Mouse (Mus musculus) hindbrain, embryonic 16.5 days (tissue): ENCODE data around the gene Dgka. TPM values are rescaled to one million over a fixed set of nuclear protein-coding genes. Genes with fewer than 3 reads are reported as not detected.
"Not testable (repeated sequence)": the region's sequence is repeated elsewhere in the genome, so short reads cannot be mapped to it uniquely, and the experiment has no call there.

Source experiments
- ATAC-seq: fragments of 200-750 bp; cut with Nextera tagmentation; 2 replicates; pipeline ENCODE4 v1.8.0; 2017; ENCODE audit warnings: moderate TSS enrichment, moderate library complexity
- H3K27ac ChIP-seq: fragments of 300-500 bp; sonication (generic); 2 replicates; pipeline ENCODE4 v1.5.1; 2014; ENCODE audit warnings: low read depth, mild to moderate bottlenecking, control low read depth, low read length, moderate library complexity
- H3K27me3 ChIP-seq: fragments of 300-500 bp; sonication (generic); replicated peaks from 2 replicates; pipeline ENCODE4 v1.6.1; 2014; ENCODE audit warnings: low read length; ENCODE audit not compliant: control insufficient read depth, insufficient read depth
- H3K36me3 ChIP-seq: fragments of 300-500 bp; sonication (generic); 2 replicates; pipeline ENCODE4 v1.6.1; 2014; ENCODE audit warnings: mild to moderate bottlenecking, low read length, moderate library complexity, mixed read lengths; ENCODE audit not compliant: control insufficient read depth, insufficient read depth
- H3K4me1 ChIP-seq: fragments of 300-500 bp; sonication (generic); 2 replicates; pipeline ENCODE4 v1.6.1; 2014; ENCODE audit warnings: low read depth, low read length; ENCODE audit not compliant: control insufficient read depth, insufficient read depth
- H3K4me2 ChIP-seq: fragments of 300-500 bp; sonication (generic); 2 replicates; pipeline ENCODE4 v1.6.1; 2014; ENCODE audit warnings: mild to moderate bottlenecking, low read length, control low read depth, moderate library complexity
- H3K4me3 ChIP-seq: fragments of 300-500 bp; sonication (generic); 2 replicates; pipeline ENCODE4 v1.5.1; 2014; ENCODE audit warnings: mild to moderate bottlenecking, low read length, control low read depth, moderate library complexity
- H3K9ac ChIP-seq: fragments of 300-500 bp; sonication (generic); 2 replicates; pipeline ENCODE4 v1.6.1; 2014; ENCODE audit warnings: low read depth, mild to moderate bottlenecking, control low read depth, low read length, moderate library complexity
- H3K9me3 ChIP-seq: fragments of 300-500 bp; sonication (generic); 2 replicates; pipeline ENCODE4 v1.6.1; 2014; ENCODE audit warnings: mild to moderate bottlenecking, low read length, moderate library complexity; ENCODE audit not compliant: control insufficient read depth
- WGBS: fragments of 180-500 bp; shearing (Covaris S2); extraction: QIAGEN DNeasy Blood & Tissue Kit; methylation state at CpG from one replicate; pipeline ENCODE4 v1.1.7; 2014; 5-methylcytosine and 5-hydroxymethylcytosine counted together
- polyA plus RNA-seq: library from polyadenylated mRNA; unstranded; fragments of >200 nt; fragmentation: Nextera tagmentation; extraction: Ambion mirVana; gene quantifications from 2 replicates; pipeline ENCODE4 v1.2.1, GENCODE M21; 2015

Gene Dgka
- polyA plus RNA-seq, 1 experiment from 2014 or later: 7.4 TPM

DNA sequence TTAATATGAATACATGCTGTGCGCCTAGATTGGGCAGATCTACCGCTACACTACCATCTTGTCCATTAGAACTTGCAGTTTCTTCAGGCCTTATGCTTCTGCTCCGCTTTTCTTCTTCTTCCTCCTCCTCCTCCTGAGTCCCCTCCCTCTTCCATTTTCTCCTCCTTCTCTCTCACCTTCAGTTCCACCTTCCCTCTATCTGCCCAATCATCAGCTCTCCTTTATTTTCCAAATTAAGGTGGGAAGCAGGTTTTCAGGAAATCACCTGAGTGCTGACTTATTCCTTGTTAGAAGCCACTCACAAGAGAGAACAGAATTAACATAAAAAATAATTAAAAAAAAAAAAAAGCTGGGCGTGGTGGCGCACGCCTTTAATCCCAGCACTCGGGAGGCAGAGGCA is 33.3 kb downstream of the Dgka start:
- WGBS: 90% methylated on average over 7 of the region's 7 CpGs
- not testable (repeated sequence) for H3K27ac ChIP-seq, H3K9ac ChIP-seq, H3K36me3 ChIP-seq, H3K9me3 ChIP-seq, ATAC-seq, H3K4me3 ChIP-seq, H3K4me2 ChIP-seq, H3K4me1 ChIP-seq, H3K27me3 ChIP-seq

DNA sequence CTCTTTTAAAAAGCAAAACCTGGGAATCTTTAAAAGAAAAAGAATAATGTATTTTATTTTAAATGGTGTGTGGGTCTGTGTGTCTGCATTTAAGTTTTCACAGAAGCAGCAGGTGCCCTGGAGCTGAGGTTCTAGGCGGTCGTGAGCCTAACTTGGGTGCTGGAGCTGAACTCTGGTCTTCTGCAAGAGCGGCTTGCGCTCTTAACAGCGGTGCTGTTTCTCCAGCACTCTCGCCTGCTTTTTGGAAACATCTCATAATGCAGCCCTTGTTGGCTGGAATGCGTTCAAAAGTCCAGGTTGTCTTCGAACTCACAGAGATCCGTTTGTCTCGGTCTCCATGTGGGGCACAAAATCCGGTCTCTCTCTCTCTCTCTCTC is 39.4 kb downstream of the Dgka start:
- ATAC-seq: peak; percentile 11; the same call in 1 of the 2 replicates
- Histone ChIP-seq H3K4me2 (peak overlapping the region; percentile 87), H3K4me3 (peak overlapping the region; percentile 61), H3K9me3 (no peaks in the 10 kb centered on the region), H3K4me1 (peaks cover 11% of the 10 kb centered on the region), H3K9ac (peak overlapping the region; percentile 42), H3K27ac (no peak overlapping the region; the same call in 1 of the 2 replicates), H3K36me3 (no peaks in the 10 kb centered on the region), H3K27me3 (no peaks in the 10 kb centered on the region; the same call in 1 of the 2 replicates)
- WGBS: 13% methylated on average over 11 of the region's 11 CpGs

DNA sequence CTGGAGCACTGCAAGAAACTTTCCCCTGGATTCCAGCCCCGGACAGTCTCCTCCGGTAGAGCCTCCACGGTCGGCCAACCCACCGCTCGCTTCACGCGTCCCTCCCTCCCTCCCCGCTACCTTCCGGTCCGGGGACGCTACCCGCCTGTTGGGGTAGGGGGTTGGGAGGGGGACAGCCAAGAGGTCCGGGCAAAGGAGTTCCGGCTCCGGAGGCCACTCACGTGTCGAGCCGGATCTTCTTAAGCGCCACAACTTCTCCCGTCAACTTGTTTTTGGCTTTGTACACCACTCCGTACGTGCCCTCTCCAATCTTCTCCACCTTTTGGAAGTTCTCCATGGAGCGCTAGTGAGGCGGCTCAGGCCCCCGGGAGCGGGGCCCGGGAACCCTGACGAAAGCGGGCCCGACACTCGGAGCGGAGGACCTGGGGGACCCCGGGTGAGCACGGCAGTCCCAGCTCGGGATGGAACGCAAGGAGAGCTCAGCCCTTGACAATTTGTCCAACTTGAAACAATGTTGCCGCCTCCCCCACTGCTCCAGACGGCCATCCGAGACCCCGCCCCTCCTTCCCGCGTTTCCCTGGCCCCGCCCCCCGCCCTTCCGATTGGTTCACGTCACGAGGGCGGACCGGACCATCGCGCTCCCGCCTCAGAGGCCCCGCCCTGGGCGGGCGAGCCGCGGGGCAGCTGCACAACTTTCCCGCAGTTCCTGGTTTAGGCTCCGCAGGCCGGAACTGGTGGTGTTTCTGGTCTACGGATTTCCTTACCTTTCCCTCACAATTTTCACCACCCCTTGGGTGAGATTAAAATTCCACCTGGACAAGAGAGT is 40.0 kb downstream of the Dgka start, which contains the start of gene Cdk2:
Gene Cdk2, minus strand, starts transcription at position 541 of the 826 bp plus-strand sequence.
- no peaks in the 10 kb centered on the region; the same call in 1 of the 2 replicates for H3K27me3 ChIP-seq
- peak; percentile 92 for ATAC-seq
- H3K36me3 ChIP-seq: no peaks in the 10 kb centered on the region
- H3K9ac ChIP-seq: peak within 1 kb of the TSS; percentile 59
- peak within 1 kb of the TSS; percentile 79 for H3K27ac ChIP-seq
- H3K4me2 ChIP-seq: peak within 1 kb of the TSS; percentile 87
- H3K4me3 ChIP-seq: peak within 1 kb of the TSS; percentile 61
- H3K4me1 ChIP-seq: peaks cover 11% of the 10 kb centered on the region
- H3K9me3 ChIP-seq: no peaks in the 10 kb centered on the region
- under 1% methylated on average over 53 of the region's 62 CpGs for WGBS

DNA sequence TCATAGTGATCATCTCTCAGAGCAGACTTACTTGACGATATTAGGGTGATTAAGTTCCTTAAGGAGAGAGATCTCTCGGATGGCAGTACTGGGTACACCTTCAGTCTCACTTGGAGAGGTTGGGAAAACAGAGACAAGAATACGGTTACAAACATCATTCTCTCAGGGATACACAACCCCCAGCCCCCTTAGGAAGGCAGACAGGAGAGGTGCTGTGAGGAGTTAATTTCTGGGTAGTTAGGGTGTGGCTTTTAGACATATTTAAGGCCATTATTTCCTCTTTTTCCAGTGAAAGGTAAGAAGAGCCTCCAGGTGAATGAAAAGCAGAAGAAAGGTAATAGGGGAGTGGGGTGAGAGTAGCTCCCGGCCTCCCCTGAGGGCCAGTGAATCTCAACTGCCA is 40.8 kb downstream of the Dgka start, which contains the start of gene Pmel:
Gene Pmel, plus strand, starts transcription at position 301 of the 400 bp plus-strand sequence.
- peak within 1 kb of the TSS; percentile 61 for H3K4me3 ChIP-seq
- peaks cover 11% of the 10 kb centered on the region for H3K4me1 ChIP-seq
- H3K4me2 ChIP-seq: peak within 1 kb of the TSS; percentile 87
- no peaks in the 10 kb centered on the region; the same call in 1 of the 2 replicates for H3K27me3 ChIP-seq
- no peaks in the 10 kb centered on the region for H3K36me3 ChIP-seq
- peak within 1 kb of the TSS; percentile 59 for H3K9ac ChIP-seq
- H3K27ac ChIP-seq: peak within 1 kb of the TSS; percentile 79
- no peak for ATAC-seq
- H3K9me3 ChIP-seq: no peaks in the 10 kb centered on the region
- 26% methylated on average over 4 of the region's 4 CpGs for WGBS

DNA sequence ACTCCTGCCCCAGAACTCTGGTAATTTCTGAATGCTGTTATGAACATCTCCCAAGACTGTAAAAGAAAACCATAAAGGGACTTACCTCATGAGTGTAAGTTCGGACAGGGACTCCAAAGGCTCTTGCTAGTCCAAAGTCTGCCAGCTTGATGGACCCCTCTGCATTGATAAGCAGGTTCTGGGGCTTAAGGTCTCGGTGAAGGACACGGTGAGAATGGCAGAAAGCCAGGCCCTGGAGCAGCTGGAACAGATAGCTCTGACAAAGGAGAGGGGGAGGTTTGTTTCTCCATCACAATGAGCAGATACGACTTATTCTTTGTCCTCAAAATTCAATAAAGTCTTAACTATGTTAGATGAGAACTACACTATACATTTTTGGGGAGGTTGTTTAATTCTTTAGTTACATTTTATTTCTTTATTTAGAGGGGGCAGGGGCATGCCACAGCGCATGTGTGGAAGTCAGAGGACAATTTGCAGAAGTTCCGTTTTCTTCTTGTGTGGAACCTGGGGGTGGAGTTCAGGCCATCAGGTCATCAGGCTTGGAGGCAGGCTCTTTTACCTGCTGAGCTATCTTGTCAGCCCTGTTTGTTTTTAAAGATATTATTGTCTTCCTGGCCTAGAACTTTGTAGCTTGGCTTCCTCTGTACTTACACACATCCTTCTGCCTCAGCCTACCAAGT is 42.2 kb downstream of the Dgka start:
- 69% methylated on average over 6 of the region's 6 CpGs for WGBS

DNA sequence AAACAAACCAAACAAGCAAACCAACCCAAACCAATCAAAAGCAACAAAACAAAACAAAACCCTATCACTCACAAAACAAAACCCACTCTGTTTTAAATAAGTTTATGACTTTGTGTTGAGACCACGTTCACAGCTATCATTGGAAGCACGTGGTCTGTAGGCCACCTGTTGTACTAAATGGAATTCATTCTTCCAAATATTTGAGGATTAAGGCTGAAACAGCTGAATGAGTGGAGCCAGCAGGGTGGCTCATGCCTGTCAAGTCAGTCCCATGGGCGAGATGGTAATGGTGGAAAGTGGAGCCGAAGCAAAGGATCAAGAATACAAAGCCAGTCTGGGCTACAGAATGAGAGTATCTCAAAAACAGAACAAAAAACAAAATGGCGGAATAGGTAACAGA is 43.9 kb downstream of the Dgka start:
- ATAC-seq: no peak
- no peak overlapping the region for H3K4me3 ChIP-seq
- WGBS: 93% methylated on average over 5 of the region's 5 CpGs

More for the DNA sequence above, 42.2 kb downstream of the Dgka start:
- H3K27me3 ChIP-seq: no peaks in the 10 kb centered on the region; the same call in 1 of the 2 replicates
- no peaks in the 10 kb centered on the region for H3K9me3 ChIP-seq
- H3K4me2 ChIP-seq: no peak overlapping the region
- no peak for ATAC-seq
- H3K9ac ChIP-seq: no peak overlapping the region
- H3K4me1 ChIP-seq: peaks cover 11% of the 10 kb centered on the region
- no peak overlapping the region for H3K27ac ChIP-seq
- H3K36me3 ChIP-seq: no peaks in the 10 kb centered on the region
- H3K4me3 ChIP-seq: no peak overlapping the region

DNA sequence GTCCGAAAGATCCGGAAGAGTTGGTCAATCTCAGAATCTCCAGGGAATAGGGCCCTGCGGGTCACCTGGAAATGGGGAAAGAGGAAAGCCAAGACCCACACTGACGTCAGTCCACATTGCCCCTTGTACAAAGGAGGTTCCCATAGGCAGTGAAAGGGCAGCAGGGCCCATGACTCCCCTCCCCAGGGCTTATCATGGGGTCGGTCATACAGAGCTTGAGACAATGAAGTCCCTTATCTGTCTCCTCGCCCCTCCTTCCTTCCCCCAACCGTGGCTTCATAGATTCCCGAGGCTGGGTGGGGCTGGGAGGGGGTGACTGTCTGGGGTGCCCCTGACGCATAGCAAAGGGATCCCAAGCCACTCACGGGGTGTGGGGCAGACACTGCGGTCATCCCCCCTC is 45.0 kb downstream of the Dgka start:
- no peak overlapping the region for H3K27ac ChIP-seq
- no peaks in the 10 kb centered on the region for H3K36me3 ChIP-seq
- H3K4me3 ChIP-seq: no peak overlapping the region
- H3K4me1 ChIP-seq: peaks cover 14% of the 10 kb centered on the region
- H3K9ac ChIP-seq: no peak overlapping the region
- no peak overlapping the region for H3K4me2 ChIP-seq
- H3K9me3 ChIP-seq: no peaks in the 10 kb centered on the region
- ATAC-seq: no peak
- no peaks in the 10 kb centered on the region; the same call in 1 of the 2 replicates for H3K27me3 ChIP-seq
- WGBS: 89% methylated on average over 11 of the region's 11 CpGs

More for the DNA sequence above, 43.9 kb downstream of the Dgka start:
- Histone ChIP-seq H3K9me3 (no peaks in the 10 kb centered on the region), H3K36me3 (no peaks in the 10 kb centered on the region), H3K9ac (no peak overlapping the region), H3K27ac (no peak overlapping the region), H3K4me1 (peaks cover 11% of the 10 kb centered on the region), H3K4me2 (no peak overlapping the region), H3K27me3 (no peaks in the 10 kb centered on the region; the same call in 1 of the 2 replicates)

DNA sequence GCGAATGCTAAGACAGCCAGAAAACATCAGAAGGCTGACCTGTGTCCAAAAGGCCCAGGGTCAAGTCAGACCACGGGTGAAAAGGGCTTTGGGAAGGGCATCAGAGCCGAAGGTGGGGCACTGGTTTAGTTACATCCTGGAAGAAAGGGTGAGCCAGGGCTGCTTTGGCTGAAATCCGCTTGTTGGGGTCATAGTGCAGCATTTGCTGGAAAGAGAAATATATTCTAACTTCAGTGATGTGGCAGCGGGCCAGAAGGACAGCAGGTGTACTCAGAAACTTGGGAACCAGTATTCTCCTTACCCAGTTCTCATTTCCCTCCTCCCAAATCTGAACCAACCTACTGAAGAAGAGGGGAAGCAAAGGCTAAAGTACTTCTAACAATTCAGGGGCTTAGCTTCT is 45.6 kb downstream of the Dgka start:
- no peak for ATAC-seq

More for the DNA sequence above, 45.6 kb downstream of the Dgka start:
- no peaks in the 10 kb centered on the region for H3K9me3 ChIP-seq
- H3K27ac ChIP-seq: no peak overlapping the region
- H3K4me1 ChIP-seq: peaks cover 10% of the 10 kb centered on the region
- no peak overlapping the region for H3K4me2 ChIP-seq
- 85% methylated on average over 5 of the region's 5 CpGs for WGBS
- no peak overlapping the region for H3K9ac ChIP-seq
- H3K4me3 ChIP-seq: no peak overlapping the region
- H3K36me3 ChIP-seq: no peaks in the 10 kb centered on the region
- H3K27me3 ChIP-seq: no peaks in the 10 kb centered on the region
